In the genomic region with DNA sequence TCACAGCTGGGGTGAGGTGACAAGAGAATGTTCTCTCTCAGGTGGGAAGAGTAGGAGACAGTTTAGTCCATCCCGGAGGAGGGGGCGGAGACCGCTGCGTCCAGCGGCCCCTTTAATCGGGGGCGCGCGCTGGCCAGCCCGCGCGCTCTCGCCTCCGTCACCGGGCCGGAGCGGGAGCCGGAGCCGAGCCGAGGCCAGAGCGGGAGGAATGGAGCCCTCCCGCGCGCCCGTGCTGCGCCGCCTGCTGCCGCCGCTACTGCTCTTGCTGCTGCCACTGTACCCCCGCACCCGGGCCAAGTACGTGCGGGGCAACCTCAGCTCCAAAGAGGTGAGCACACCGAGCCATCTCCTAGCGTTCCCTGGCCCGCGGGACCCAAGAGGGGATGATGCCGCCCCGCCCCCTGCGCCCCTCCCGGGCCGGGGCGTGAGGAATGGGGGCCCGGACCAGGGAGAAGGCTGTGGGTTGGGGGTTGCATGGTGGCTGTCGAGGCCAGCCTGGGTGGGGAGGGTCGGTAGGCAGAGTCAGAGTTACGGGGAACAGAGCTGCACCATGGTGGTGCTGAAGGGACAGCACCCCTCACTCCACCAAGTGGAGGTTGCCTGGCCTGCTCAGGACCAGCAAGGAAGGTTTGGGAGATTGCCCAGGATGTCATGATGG, we compare ENCODE assay signal across 8 mouse cellular contexts. TPM values are rescaled to one million over a fixed set of nuclear protein-coding genes. Genes with fewer than 3 reads are reported as not detected.
DNase-seq lines count a peak whose midpoint lies in the region; ATAC-seq and TF ChIP-seq lines count a peak whose summit lies in the region.
"Had no signal": no experiment of that assay in that cellular context is flagged by ENCODE, and none has a peak within 500 bp of the region (broad histone marks: within the 10 kb centered on the region; RNA-seq: fewer than 3 reads in every experiment).

A gene (plus strand): TSS at position 151 of the 658 bp plus-strand sequence.

- ATAC-seq in lung, embryonic 16.5 days (ENCODE audit: low read depth) = peak; percentile 77

- peaks cover 10% of the 10 kb centered on the region; the same call in 1 of the 2 replicates for H3K27me3 ChIP-seq in spleen, adult 2 months (ENCODE audit: control insufficient read depth, insufficient read depth, low read length)
- H3K27me3 ChIP-seq in lung, embryonic 16.5 days (ENCODE audit: control insufficient read depth, insufficient read depth, low read depth, low read length) = peaks cover 11% of the 10 kb centered on the region

- no peak within 1 kb of the TSS for H3K27ac ChIP-seq in spleen, adult 2 months (ENCODE audit: insufficient read depth, low read length)
- no peak within 1 kb of the TSS for H3K27ac ChIP-seq in lung, embryonic 16.5 days (ENCODE audit: low read length)
- H3K27ac ChIP-seq: macrophage had no signal

- no peak for TF ChIP-seq CTCF in spleen, adult 2 months (IDR thresholded peaks at IDR 0.05; ENCODE audit: extremely low read depth, insufficient read depth, insufficient read length, insufficient replicate concordance)

- no peaks in the 10 kb centered on the region for H3K36me3 ChIP-seq in spleen, adult 2 months (ENCODE audit: control insufficient read depth, insufficient read depth, low read length)
- H3K36me3 ChIP-seq in lung, embryonic 16.5 days (ENCODE audit: control insufficient read depth, insufficient read depth, low read length) = no peaks in the 10 kb centered on the region

- DNase-seq in spleen, adult 2 months (ENCODE audit: low read depth in 1 of 2, low spot score in 2 of 2) = no peak
- no peak for DNase-seq in spleen, postnatal 14 days (ENCODE audit: low spot score in 2 of 2)
- peak; percentile 73 to 84 for DNase-seq in cerebellum, adult 18-20 months
- DNase-seq in forelimb bud, embryonic 11.5 days (ENCODE audit: low read depth, low spot score) = peak; percentile 91
- DNase-seq in kidney, postnatal 10 days = peak; percentile 80
- peak; percentile 61 for DNase-seq in right cerebral cortex, postnatal 14 days

- WGBS in spleen, adult 2 months = under 1% methylated on average over 43 of the region's 47 CpGs
- under 1% methylated on average over 46 of the region's 47 CpGs for WGBS in lung, embryonic 16.5 days

- TF ChIP-seq POLR2A in spleen, adult 2 months (IDR thresholded peaks at IDR 0.05; ENCODE audit: low read depth, low read length) = no peak

- peak within 1 kb of the TSS; percentile 93 for H3K4me2 ChIP-seq in lung, embryonic 16.5 days (ENCODE audit: low read depth, low read length)

- peaks cover 5% of the 10 kb centered on the region for H3K4me1 ChIP-seq in spleen, adult 2 months (ENCODE audit: control insufficient read depth, insufficient read depth, insufficient read length)
- H3K4me1 ChIP-seq in lung, embryonic 16.5 days (replicated peaks; ENCODE audit: control insufficient read depth, insufficient read depth, low read length) = peaks cover 3% of the 10 kb centered on the region; the same call in 1 of the 2 replicates

- H3K9ac ChIP-seq in lung, embryonic 16.5 days (ENCODE audit: low read length) = no peak within 1 kb of the TSS

- H3K9me3 ChIP-seq in lung, embryonic 16.5 days (ENCODE audit: control insufficient read depth, low read length) = no peaks in the 10 kb centered on the region

- H3K4me3 ChIP-seq in spleen, adult 2 months (ENCODE audit: extremely low read depth, insufficient read depth, insufficient read length) = peak within 1 kb of the TSS; percentile 44; the same call in 1 of the 2 replicates
- peak within 1 kb of the TSS; percentile 54 for H3K4me3 ChIP-seq in lung, embryonic 16.5 days (ENCODE audit: low read length)

RNA-seq across cellular contexts. Expression of the gene that starts here (rescaled TPM):
- not detected in 2 replicates for polyA plus RNA-seq in spleen, adult 2 months (2012; rRNA removed)
- polyA plus RNA-seq in lung, embryonic 16.5 days (2015; fragmentation: Nextera tagmentation; extraction: Ambion mirVana) = 0.14 and 0.49 TPM in 2 replicates
- polyA plus RNA-seq: macrophage had no signal

Comparison
In these comparisons a context has a peak if more than half of its experiments do, and no peak if none do; other contexts are left out.
1. Peak in ATAC-seq, H3K4me3 ChIP-seq and H3K4me2 ChIP-seq in lung, embryonic 16.5 days; RNA of the gene not detected or under 1 TPM.
2. DNase-seq: peak in cerebellum, adult 18-20 months (2 of 2), forelimb bud, embryonic 11.5 days (single experiment), kidney, postnatal 10 days (single experiment) and right cerebral cortex, postnatal 14 days (single experiment); none in spleen, adult 2 months (0 of 2) and spleen, postnatal 14 days (0 of 2).